Mouse (Mus musculus) heart, postnatal 0 days (tissue): ENCODE measurements around the gene Fam227a. TPM values are rescaled to one million over a fixed set of nuclear protein-coding genes. Genes with fewer than 3 reads are reported as not detected.
A peak's percentile ranks its signal among the peaks of the same experiment; 100 is the strongest.
"Not testable (repeated sequence)": the region's sequence is repeated elsewhere in the genome, so short reads cannot be mapped to it uniquely, and the experiment has no call there.

Experiments used
- ATAC-seq: fragments of 200-750 bp; cut with Nextera tagmentation; 2 replicates; pipeline ENCODE4 v1.8.0; 2017; ENCODE audit warnings: low read depth, moderate number of reproducible peaks, moderate library complexity; ENCODE audit not compliant: insufficient read depth
- DNase-seq: peaks from one replicate; pipeline ENCODE4 v3.0.0-alpha.2; 2016; ENCODE audit warnings: low spot score
- H3K27ac ChIP-seq: fragments of 300-500 bp; sonication (generic); 2 replicates; pipeline ENCODE4 v1.5.1; 2014; ENCODE audit warnings: low read depth, mild to moderate bottlenecking
- H3K27me3 ChIP-seq: fragments of 300-500 bp; sonication (generic); 2 replicates; pipeline ENCODE4 v1.6.1; 2014; ENCODE audit warnings: low read length, mixed read lengths; ENCODE audit not compliant: control insufficient read depth, insufficient read depth
- H3K36me3 ChIP-seq: fragments of 300-500 bp; sonication (generic); replicated peaks from 2 replicates; pipeline ENCODE4 v1.6.1; 2014; ENCODE audit warnings: low read length, mixed read lengths; ENCODE audit not compliant: control insufficient read depth, insufficient read depth
- H3K4me1 ChIP-seq: fragments of 300-500 bp; sonication (generic); 2 replicates; pipeline ENCODE4 v1.6.1; 2014; ENCODE audit warnings: antibody characterized with exemption; ENCODE audit not compliant: control insufficient read depth, insufficient read depth
- H3K4me2 ChIP-seq: fragments of 300-500 bp; sonication (generic); 2 replicates; pipeline ENCODE4 v1.6.1; 2014; ENCODE audit warnings: low read depth, mild to moderate bottlenecking, low read length, moderate library complexity
- H3K4me3 ChIP-seq: fragments of 300-500 bp; sonication (generic); 2 replicates; pipeline ENCODE4 v1.5.1; 2014; ENCODE audit warnings: low read depth, low read length
- H3K9ac ChIP-seq: fragments of 300-500 bp; sonication (generic); replicated peaks from 2 replicates; pipeline ENCODE4 v1.6.1; 2014; ENCODE audit warnings: low read depth, low read length, mixed read lengths
- H3K9me3 ChIP-seq: fragments of 300-500 bp; sonication (generic); replicated peaks from 2 replicates; pipeline ENCODE4 v1.6.1; 2016; ENCODE audit warnings: low read length; ENCODE audit not compliant: control insufficient read depth
- CTCF ChIP-seq: IDR thresholded peaks from 2 replicates; pipeline ENCODE4 v1.5.1; 2016; ENCODE audit warnings: antibody characterized with exemption, control low read depth, low read depth
- EP300 ChIP-seq: IDR thresholded peaks from 2 replicates; pipeline ENCODE4 v1.6.1; 2016; ENCODE audit warnings: antibody characterized with exemption, low read depth
- WGBS: fragments of 180-500 bp; shearing (Covaris S2); extraction: QIAGEN DNeasy Blood & Tissue Kit; methylation state at CpG from one replicate; pipeline ENCODE4 v1.1.7; 2014; 5-methylcytosine and 5-hydroxymethylcytosine counted together
- polyA plus RNA-seq: library from polyadenylated mRNA; unstranded; fragments of >200 nt; fragmentation: Nextera tagmentation; extraction: Ambion mirVana; gene quantifications from 2 replicates; pipeline ENCODE4 v1.2.1, GENCODE M21; 2015
- total RNA-seq: library from RNA; depleted of rRNA; stranded (reverse); fragments of >200 nt; gene quantifications from 2 replicates; pipeline ENCODE4 v1.2.3, GENCODE M21; 2014; ENCODE audit warnings: low replicate concordance

The Fam227a gene
- total and polyA plus RNA-seq, 2 experiments from 2014 or later = 0.31 to 1.7 TPM

GRCm38 (mm10) chr15:79681973-79682372 lies 23.2 kb upstream of the Fam227a start:
- H3K4me1 ChIP-seq = peaks cover 51% of the 10 kb centered on the region
- WGBS = 61% methylated on average over 4 of the region's 4 CpGs
- H3K4me2 ChIP-seq = peak overlapping the region; percentile 84
- no peaks in the 10 kb centered on the region for H3K9me3 ChIP-seq
- ATAC-seq (peak; percentile 31; the same call in 1 of the 2 replicates), DNase-seq (no peak)
- H3K9ac ChIP-seq = 0 out of 2 replicates have a peak overlapping the region, but pooled peaks have one; percentile 22
- no peak overlapping the region for H3K4me3 ChIP-seq
- no peaks in the 10 kb centered on the region for H3K27me3 ChIP-seq
- peak overlapping the region; percentile 98 for H3K27ac ChIP-seq
- TF ChIP-seq CTCF (no peak), EP300 (no peak)
- H3K36me3 ChIP-seq = peaks cover 4% of the 10 kb centered on the region; the same call in 1 of the 2 replicates

GRCm38 (mm10) chr15:79677936-79678335 lies 19.2 kb upstream of the Fam227a start:
- no peaks in the 10 kb centered on the region for H3K27me3 ChIP-seq
- peaks cover 43% of the 10 kb centered on the region for H3K36me3 ChIP-seq
- ATAC-seq = no peak
- H3K4me1 ChIP-seq = peaks cover 16% of the 10 kb centered on the region
- no peak for TF ChIP-seq CTCF
- no peak for TF ChIP-seq EP300
- WGBS = 88% methylated on average over 2 of the region's 2 CpGs
- no peak overlapping the region for H3K9ac ChIP-seq
- no peak overlapping the region for H3K27ac ChIP-seq
- DNase-seq = no peak
- H3K9me3 ChIP-seq = no peaks in the 10 kb centered on the region
- H3K4me3 ChIP-seq = no peak overlapping the region
- H3K4me2 ChIP-seq = no peak overlapping the region

- not testable (repeated sequence) for DNase-seq, H3K9me3 ChIP-seq, ATAC-seq, H3K27ac ChIP-seq, H3K27me3 ChIP-seq, H3K4me1 ChIP-seq, H3K9ac ChIP-seq
- Histone ChIP-seq H3K4me3 (peak overlapping the region; percentile 81; the same call in 1 of the 2 replicates), H3K4me2 (peak overlapping the region; percentile 78), H3K36me3 (peaks cover 46% of the 10 kb centered on the region)
- 66% methylated on average over 11 of the region's 11 CpGs for WGBS
Observed at GRCm38 (mm10) chr15:79671828-79672348, 13.1 kb upstream of the Fam227a start.

GRCm38 (mm10) chr15:79670972-79671299 lies 12.2 kb upstream of the Fam227a start:
- H3K4me1 ChIP-seq = peaks cover 14% of the 10 kb centered on the region; the same call in 1 of the 2 replicates
- no peak for DNase-seq
- H3K27ac ChIP-seq = peak overlapping the region; percentile 9; the same call in 1 of the 2 replicates
- no peak for ATAC-seq
- H3K27me3 ChIP-seq = no peaks in the 10 kb centered on the region
- peak overlapping the region; percentile 78 for H3K4me2 ChIP-seq
- peaks cover 42% of the 10 kb centered on the region for H3K36me3 ChIP-seq
- H3K9me3 ChIP-seq = no peaks in the 10 kb centered on the region
- no peak for TF ChIP-seq CTCF
- no peak for TF ChIP-seq EP300
- H3K9ac ChIP-seq = peak overlapping the region; percentile 82
- H3K4me3 ChIP-seq = peak overlapping the region; percentile 81
- WGBS = 0% methylated on average over 20 of the region's 37 CpGs

GRCm38 (mm10) chr15:79670249-79670971 lies 11.7 kb upstream of the Fam227a start, which contains the start of gene Tomm22:
Gene Tomm22 (plus strand): TSS chr15:79670861.
- 16% methylated on average over 32 of the region's 33 CpGs for WGBS

More at GRCm38 (mm10) chr15:79670249-79670971, 11.7 kb upstream of the Fam227a start, which contains the start of gene Tomm22:
- peak; percentile 92 for ATAC-seq
- no peaks in the 10 kb centered on the region for H3K9me3 ChIP-seq
- DNase-seq = peak; percentile 97
- H3K36me3 ChIP-seq = peaks cover 42% of the 10 kb centered on the region
- TF ChIP-seq EP300 (no peak; the same call in 1 of the 2 replicates), CTCF (peak; percentile 51)
- H3K4me3 ChIP-seq = peak within 1 kb of the TSS; percentile 81
- no peaks in the 10 kb centered on the region for H3K27me3 ChIP-seq
- H3K27ac ChIP-seq = peak within 1 kb of the TSS; percentile 9; the same call in 1 of the 2 replicates
- H3K4me1 ChIP-seq = peaks cover 15% of the 10 kb centered on the region; the same call in 1 of the 2 replicates
- peak within 1 kb of the TSS; percentile 78 for H3K4me2 ChIP-seq
- H3K9ac ChIP-seq = peak within 1 kb of the TSS; percentile 82
